Mouse (Mus musculus): ENCODE results near the gene Zfp667.

DNA sequence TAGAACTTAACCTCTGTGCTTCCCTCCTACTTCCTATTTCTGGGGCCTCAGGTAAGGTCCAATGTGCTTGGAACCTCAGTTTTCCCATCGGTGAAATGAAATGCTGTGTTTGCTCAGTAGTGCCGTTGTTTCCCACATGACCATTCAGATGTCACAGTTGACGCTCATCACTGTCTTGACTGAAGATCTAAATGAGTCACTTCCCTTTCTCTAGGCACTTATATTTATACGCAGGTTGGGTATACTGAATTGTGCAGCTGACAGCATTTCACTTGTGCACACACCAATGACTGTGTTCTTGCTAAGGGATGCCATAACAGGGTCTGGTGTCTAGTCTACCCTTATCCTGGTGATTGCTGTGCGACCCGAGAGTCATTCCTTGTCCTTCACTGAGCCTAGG is 1.0 kb upstream of the Zfp667 start:
- no peak for TF ChIP-seq POLR2A (IDR thresholded peaks at IDR 0.05; ENCODE audit: extremely low read depth, insufficient read depth, low read length)
- TF ChIP-seq CTCF (IDR thresholded peaks at IDR 0.05; ENCODE audit: low read depth, low read length), result no peak
